Mouse (Mus musculus) embryonic facial prominence, embryonic 10.5 days (tissue): ENCODE measurements around the gene Ppm1b. TPM values are rescaled to one million over a fixed set of nuclear protein-coding genes. Genes with fewer than 3 reads are reported as not detected.

ENCODE experiments used
- DNase-seq: peaks from one replicate; pipeline ENCODE4 v3.0.0-alpha.2; 2017; ENCODE audit warnings: low spot score
- H3K27ac ChIP-seq: fragments of 300-500 bp; sonication (generic); replicated peaks from 2 replicates; pipeline ENCODE4 v1.5.1; 2016; ENCODE audit warnings: mild to moderate bottlenecking
- H3K27me3 ChIP-seq: fragments of 300-500 bp; sonication (generic); replicated peaks from 2 replicates; pipeline ENCODE4 v1.6.1; 2016; ENCODE audit warnings: low read depth, mild to moderate bottlenecking; ENCODE audit not compliant: poor library complexity, severe bottlenecking
- H3K36me3 ChIP-seq: fragments of 300-500 bp; sonication (generic); replicated peaks from 2 replicates; pipeline ENCODE4 v1.6.1; 2016; ENCODE audit warnings: mild to moderate bottlenecking, moderate library complexity
- H3K4me1 ChIP-seq: fragments of 300-500 bp; sonication (generic); 2 replicates; pipeline ENCODE4 v1.6.1; 2016
- H3K4me3 ChIP-seq: fragments of 300-500 bp; sonication (generic); 2 replicates; pipeline ENCODE4 v1.5.1; 2016; ENCODE audit warnings: mild to moderate bottlenecking, moderate library complexity
- H3K9me3 ChIP-seq: fragments of 300-500 bp; sonication (generic); 2 replicates; pipeline ENCODE4 v1.6.1; 2016; ENCODE audit warnings: mild to moderate bottlenecking
- WGBS: fragments of 180-500 bp; shearing (Covaris S2); methylation state at CpG from one replicate; pipeline ENCODE4 v1.1.7; 2016; 5-methylcytosine and 5-hydroxymethylcytosine counted together
- polyA plus RNA-seq: library from polyadenylated mRNA; unstranded; fragments of >200 nt; fragmentation: Nextera tagmentation; extraction: Ambion mirVana; gene quantifications from 2 replicates; pipeline ENCODE4 v1.2.1, GENCODE M21; 2016

The Ppm1b gene
- polyA plus RNA-seq, 1 experiment from 2014 or later: 63.2 TPM

- Histone ChIP-seq H3K4me3 (no peak overlapping the region), H3K27ac (no peak overlapping the region), H3K4me1 (no peaks in the 10 kb centered on the region), H3K9me3 (no peaks in the 10 kb centered on the region), H3K27me3 (no peaks in the 10 kb centered on the region), H3K36me3 (peaks cover 19% of the 10 kb centered on the region)
- WGBS: 91% methylated on average over 6 of the region's 6 CpGs
- no peak for DNase-seq
These were observed 102.6 kb downstream of the Ppm1b start for GRCm38 (mm10) chr17:85059136-85059535.

- no peak for DNase-seq
- Histone ChIP-seq H3K27ac (no peak overlapping the region), H3K27me3 (no peaks in the 10 kb centered on the region), H3K4me3 (no peak overlapping the region), H3K4me1 (no peaks in the 10 kb centered on the region), H3K36me3 (peaks cover 60% of the 10 kb centered on the region), H3K9me3 (no peaks in the 10 kb centered on the region)
- 94% methylated on average over 7 of the region's 7 CpGs for WGBS
These were observed 107.0 kb downstream of the Ppm1b start for GRCm38 (mm10) chr17:85063560-85063959.

DNA sequence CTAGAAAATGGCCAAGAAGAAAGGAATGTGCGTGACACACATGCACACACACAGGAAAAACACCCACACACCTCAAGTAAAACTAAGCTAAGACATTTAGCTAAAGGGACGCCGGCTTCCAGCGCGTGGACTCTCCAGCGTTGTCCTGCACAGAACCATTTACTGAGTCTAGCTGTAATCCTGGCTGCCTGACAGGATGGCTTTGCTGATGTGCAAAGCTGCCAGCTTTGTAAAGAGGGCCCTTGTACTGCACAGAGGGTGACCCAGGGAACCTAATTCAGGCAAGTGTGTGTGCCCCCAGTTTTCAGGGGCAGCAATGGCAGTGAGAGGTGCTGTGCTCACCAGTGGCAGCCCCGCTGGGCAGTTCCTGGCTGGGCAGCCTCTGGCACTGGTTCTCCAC is 110.8 kb downstream of the Ppm1b start:
- Histone ChIP-seq H3K9me3 (no peaks in the 10 kb centered on the region), H3K27me3 (no peaks in the 10 kb centered on the region), H3K27ac (no peak overlapping the region), H3K36me3 (peaks cover 92% of the 10 kb centered on the region), H3K4me1 (peaks cover 6% of the 10 kb centered on the region), H3K4me3 (no peak overlapping the region)
- 94% methylated on average over 7 of the region's 7 CpGs for WGBS
- DNase-seq: no peak

GRCm38 (mm10) chr17:85070658-85071057 is 114.1 kb downstream of the Ppm1b start:
- H3K36me3 ChIP-seq: peaks cover 74% of the 10 kb centered on the region

DNA sequence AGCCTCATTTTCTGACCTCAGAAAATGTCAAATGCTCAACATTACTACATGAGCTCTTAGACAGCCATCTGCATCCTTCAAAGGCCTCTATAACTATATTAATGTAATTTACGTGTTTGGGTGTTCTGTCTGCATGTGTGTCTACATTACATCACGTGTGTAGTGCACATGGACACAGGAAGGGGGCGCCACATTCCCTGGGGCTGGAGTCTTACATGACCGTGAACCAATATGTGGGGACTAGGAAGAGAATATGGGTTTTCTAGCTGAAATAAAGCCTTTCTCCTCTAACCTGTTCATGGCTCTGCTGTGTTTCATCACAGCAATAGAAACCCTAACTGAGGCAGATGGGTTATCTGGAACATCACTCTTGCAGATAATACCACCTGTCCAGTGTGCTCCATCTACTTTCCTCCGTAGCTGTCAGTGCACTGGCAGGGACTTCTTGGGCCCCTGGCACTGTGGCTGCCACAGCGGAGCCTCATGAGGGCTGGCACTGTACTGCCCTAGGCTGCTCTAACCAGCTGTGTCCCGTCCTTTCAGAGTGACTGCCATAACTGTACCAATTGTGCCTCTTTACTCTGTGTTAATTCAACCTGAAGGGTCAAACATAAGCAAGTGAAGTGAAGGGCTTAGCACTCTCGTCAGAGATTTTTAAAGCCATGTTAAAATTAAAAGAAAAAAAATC is 114.7 kb downstream of the Ppm1b start:
- no peak overlapping the region for H3K27ac ChIP-seq
- H3K27me3 ChIP-seq: no peaks in the 10 kb centered on the region
- H3K9me3 ChIP-seq: no peaks in the 10 kb centered on the region
- peaks cover 15% of the 10 kb centered on the region for H3K4me1 ChIP-seq
- DNase-seq: no peak
- 91% methylated on average over 8 of the region's 8 CpGs for WGBS
- H3K36me3 ChIP-seq: peaks cover 74% of the 10 kb centered on the region
- H3K4me3 ChIP-seq: no peak overlapping the region

More at GRCm38 (mm10) chr17:85070658-85071057, 114.1 kb downstream of the Ppm1b start:
- Histone ChIP-seq H3K4me3 (no peak overlapping the region), H3K27ac (no peak overlapping the region), H3K27me3 (no peaks in the 10 kb centered on the region), H3K4me1 (peaks cover 15% of the 10 kb centered on the region), H3K9me3 (no peaks in the 10 kb centered on the region)
- WGBS: 78% methylated on average over 6 of the region's 6 CpGs
- DNase-seq: no peak

GRCm38 (mm10) chr17:85072383-85072782 is 115.8 kb downstream of the Ppm1b start:
- no peak for DNase-seq
- 0 out of 2 replicates have a peak overlapping the region, but pooled peaks have one; percentile 25 for H3K27ac ChIP-seq
- H3K4me1 ChIP-seq: peaks cover 15% of the 10 kb centered on the region
- no peaks in the 10 kb centered on the region for H3K9me3 ChIP-seq
- H3K27me3 ChIP-seq: no peaks in the 10 kb centered on the region
- H3K36me3 ChIP-seq: peaks cover 74% of the 10 kb centered on the region
- WGBS: 52% methylated on average over 11 of the region's 11 CpGs
- H3K4me3 ChIP-seq: no peak overlapping the region

- peaks cover 78% of the 10 kb centered on the region for H3K36me3 ChIP-seq
- H3K4me1 ChIP-seq: peaks cover 15% of the 10 kb centered on the region
- H3K4me3 ChIP-seq: no peak overlapping the region
- no peak overlapping the region for H3K27ac ChIP-seq
- no peaks in the 10 kb centered on the region for H3K9me3 ChIP-seq
- DNase-seq: no peak
- WGBS: 63% methylated on average over 7 of the region's 7 CpGs
- H3K27me3 ChIP-seq: no peaks in the 10 kb centered on the region
These were observed 116.7 kb downstream of the Ppm1b start for GRCm38 (mm10) chr17:85073214-85073613.

Other genes with a start within 250 kb of the Ppm1b start
- gene Lrpprc, start 166.0 kb upstream of the Ppm1b start, polyA plus RNA-seq: 56.7 and 58.0 TPM in 2 replicates
- gene Slc3a1, start 71.6 kb downstream of the Ppm1b start, polyA plus RNA-seq: 0.39 and 0.41 TPM in 2 replicates
- 32.0 and 32.4 TPM in 2 replicates for gene Prepl, start 133.5 kb downstream of the Ppm1b start, polyA plus RNA-seq
- 13.2 and 14.2 TPM in 2 replicates for gene Camkmt, start 133.8 kb downstream of the Ppm1b start, polyA plus RNA-seq